In the genomic region with DNA sequence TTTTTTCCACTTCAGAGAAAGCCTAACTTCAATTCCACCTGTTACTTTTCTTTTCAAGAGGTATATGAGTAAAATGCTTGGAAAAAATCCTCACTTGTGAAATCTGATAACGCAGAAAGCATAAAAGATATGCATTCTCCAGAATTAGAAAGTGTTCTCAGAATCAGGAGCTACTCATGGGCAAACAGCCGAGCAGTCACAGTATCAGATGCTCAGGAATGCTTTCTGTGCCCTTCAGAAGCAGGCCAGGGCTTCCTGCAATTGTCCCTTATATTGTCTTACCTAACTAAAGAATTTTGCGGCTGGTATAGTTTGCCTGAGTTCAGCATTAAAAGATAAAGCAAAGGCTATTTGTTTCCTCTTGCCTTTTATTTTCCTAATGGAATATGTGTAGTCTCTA, we compare ENCODE assay signal across 19 mouse cellular contexts.
DNase-seq lines count a peak whose midpoint lies in the region; ATAC-seq and TF ChIP-seq lines count a peak whose summit lies in the region.
"Had no signal": no experiment of that assay in that cellular context is flagged by ENCODE, and none has a peak within 500 bp of the region (broad histone marks: within the 10 kb centered on the region; RNA-seq: fewer than 3 reads in every experiment).

No protein-coding gene starts in this region.

- WGBS in lung, postnatal 0 days, result 43% methylated on average over 3 of the region's 3 CpGs

- peak; percentile 67 to 68 for DNase-seq in heart, adult 18-20 months
- no peak for DNase-seq in heart, postnatal 25 days (ENCODE audit: low spot score)
- peak; percentile 54 for DNase-seq in lung, postnatal 0 days (ENCODE audit: low spot score)
- DNase-seq in lung, postnatal 25 days (ENCODE audit: low spot score), result no peak
- peak; percentile 67 to 76 for DNase-seq in heart, postnatal 10 days
- DNase-seq in frontal cortex, postnatal 36 days (ENCODE audit: low spot score in 2 of 2), result no peak
- DNase-seq: adrenal gland, postnatal 36 days; cerebellum, adult 11-12 months; cerebellum, postnatal 36 days; kidney, adult 18-20 months; kidney, postnatal 4 days; right cerebral cortex, postnatal 14 days had no signal

- intact Hi-C loops in heart, postnatal 25 days (cut with DNase I), result no loop called here
- intact Hi-C loops in heart, postnatal 10 days (cut with DNase I), result loop anchor here (5.0 kb wide), 1 partner anchor 50 kb away; no protein-coding TSS in a partner anchor

- H3K9me3 ChIP-seq in lung, postnatal 0 days (ENCODE audit: low read length), result no peaks in the 10 kb centered on the region
- H3K9me3 ChIP-seq: embryonic facial prominence, embryonic 15.5 days; liver, embryonic 12.5 days; neural tube, embryonic 15.5 days had no signal

- TF ChIP-seq CTCF in lung, postnatal 0 days (IDR thresholded peaks at IDR 0.05), result no peak

- peak; percentile 39; the same call in 1 of the 2 replicates for TF ChIP-seq EP300 in lung, postnatal 0 days (IDR thresholded peaks at IDR 0.05)

- H3K4me1 ChIP-seq in lung, postnatal 0 days (ENCODE audit: insufficient read depth, low read depth, low read length), result no peaks in the 10 kb centered on the region

- no peak overlapping the region for H3K9ac ChIP-seq in lung, postnatal 0 days (replicated peaks; ENCODE audit: low read depth)
- H3K9ac ChIP-seq: embryonic facial prominence, embryonic 15.5 days; liver, embryonic 12.5 days; neural tube, embryonic 15.5 days had no signal

- ATAC-seq in lung, postnatal 0 days, result no peak; the same call in 1 of the 2 replicates
- ATAC-seq in frontal cortex, adult (ENCODE audit: low TSS enrichment), result no peak
- ATAC-seq: forebrain, embryonic 16.5 days; liver, embryonic 12.5 days; midbrain, embryonic 16.5 days had no signal

- H3K27ac ChIP-seq in lung, postnatal 0 days (ENCODE audit: low read length), result no peak overlapping the region
- H3K27ac ChIP-seq: embryonic facial prominence, embryonic 15.5 days; liver, embryonic 12.5 days; neural tube, embryonic 15.5 days had no signal

- H3K4me2 ChIP-seq in lung, postnatal 0 days (replicated peaks; ENCODE audit: low read depth, low read length), result no peak overlapping the region
- H3K4me2 ChIP-seq: embryonic facial prominence, embryonic 15.5 days; liver, embryonic 12.5 days; neural tube, embryonic 15.5 days had no signal

- H3K4me3 ChIP-seq in lung, postnatal 0 days (ENCODE audit: low read depth, low read length), result no peak overlapping the region
- H3K4me3 ChIP-seq: embryonic facial prominence, embryonic 15.5 days; liver, embryonic 12.5 days; neural tube, embryonic 15.5 days had no signal

- no peaks in the 10 kb centered on the region for H3K27me3 ChIP-seq in lung, postnatal 0 days (replicated peaks; ENCODE audit: insufficient read depth, low read length)
- H3K27me3 ChIP-seq: CH12.LX; embryonic facial prominence, embryonic 15.5 days; liver, embryonic 12.5 days; neural tube, embryonic 15.5 days had no signal

- H3K36me3 ChIP-seq in lung, postnatal 0 days (ENCODE audit: insufficient read depth, low read length), result no peaks in the 10 kb centered on the region
- H3K36me3 ChIP-seq: embryonic facial prominence, embryonic 15.5 days; neural tube, embryonic 15.5 days had no signal

Comparison
In these comparisons a context has a peak if more than half of its experiments do, and no peak if none do; other contexts are left out.
1. DNase-seq: peak in heart, adult 18-20 months (2 of 2), lung, postnatal 0 days (single experiment) and heart, postnatal 10 days (2 of 2); none in heart, postnatal 25 days (single experiment), lung, postnatal 25 days (single experiment) and frontal cortex, postnatal 36 days (0 of 2).